Mouse (Mus musculus): Measurements from ENCODE around the gene Zdhhc11. TPM values are rescaled to one million over a fixed set of nuclear protein-coding genes. Genes with fewer than 3 reads are reported as not detected.
A peak's percentile ranks its signal among the peaks of the same experiment; 100 is the strongest.
"Not testable (repeated sequence)": the region's sequence is repeated elsewhere in the genome, so short reads cannot be mapped to it uniquely, and the experiment has no call there.

Zdhhc11 gene
- polyA plus RNA-seq, 1 experiment from 2014 or later: not detected

DNA sequence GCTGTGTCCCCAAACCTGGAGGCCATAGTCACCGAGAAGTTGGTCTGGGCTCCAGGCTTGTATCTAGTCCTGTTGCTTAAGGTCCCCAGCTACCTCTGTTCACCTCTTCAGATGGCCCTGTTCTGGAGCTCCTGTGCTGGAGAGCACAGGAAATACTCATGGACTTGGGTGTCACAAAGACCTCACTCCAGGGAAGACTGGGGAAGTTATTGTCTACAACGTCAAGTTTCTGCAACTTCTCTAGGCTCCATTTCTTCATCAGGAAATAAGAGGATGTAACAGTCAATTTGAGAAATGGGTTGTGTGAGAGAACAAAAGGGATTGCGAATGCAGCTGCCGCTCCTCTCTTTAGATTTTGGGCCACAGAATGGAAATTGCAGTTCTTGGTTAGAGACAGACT is 32.8 kb downstream of the Zdhhc11 start:
- no peaks in the 10 kb centered on the region for H3K9me3 ChIP-seq (replicated peaks; ENCODE audit: control insufficient read depth, low read length)
- no peak overlapping the region for H3K4me2 ChIP-seq (ENCODE audit: low read depth, low read length)
- no peak overlapping the region for H3K4me3 ChIP-seq (replicated peaks; ENCODE audit: low read length)
- ATAC-seq (ENCODE audit: insufficient read depth, low FRiP score): no peak
- no peaks in the 10 kb centered on the region for H3K36me3 ChIP-seq (ENCODE audit: control insufficient read depth, insufficient read depth, low read length)
- H3K27me3 ChIP-seq (ENCODE audit: control insufficient read depth, insufficient read depth, low read length): no peaks in the 10 kb centered on the region
- no peak overlapping the region for H3K9ac ChIP-seq (ENCODE audit: low read length)
- no peak overlapping the region for H3K27ac ChIP-seq (ENCODE audit: low read length)
- WGBS: 83% methylated on average over 4 of the region's 4 CpGs
- no peaks in the 10 kb centered on the region for H3K4me1 ChIP-seq (ENCODE audit: control insufficient read depth, insufficient read depth, low read length)

DNA sequence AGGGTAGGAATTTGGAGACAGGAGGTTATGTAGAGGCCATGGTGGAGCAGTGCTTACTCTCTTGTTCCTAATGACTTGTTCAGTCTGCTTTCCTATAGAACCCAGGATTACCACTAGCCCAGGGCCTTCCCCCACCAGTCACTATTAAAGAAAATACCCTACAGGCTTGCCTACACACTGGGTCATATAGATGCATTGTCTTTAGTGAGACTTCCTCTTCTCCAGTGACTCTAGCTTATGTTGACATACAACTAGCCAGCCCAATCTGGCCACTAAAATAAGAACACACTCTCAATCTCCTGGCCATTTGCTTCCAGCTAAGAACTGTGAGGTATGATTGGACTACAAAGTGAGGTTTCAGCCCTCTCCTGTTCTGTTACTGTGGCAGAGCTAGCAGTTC is 36.9 kb downstream of the Zdhhc11 start:
- H3K36me3 ChIP-seq (ENCODE audit: control insufficient read depth, insufficient read depth, low read length): no peaks in the 10 kb centered on the region
- no peak overlapping the region for H3K4me3 ChIP-seq (replicated peaks; ENCODE audit: low read length)
- 0 out of 2 replicates have a peak, but pooled peaks cover 2% of the 10 kb centered on the region for H3K27me3 ChIP-seq (ENCODE audit: control insufficient read depth, insufficient read depth, low read length)
- no peaks in the 10 kb centered on the region for H3K9me3 ChIP-seq (replicated peaks; ENCODE audit: control insufficient read depth, low read length)
- no peaks in the 10 kb centered on the region for H3K4me1 ChIP-seq (ENCODE audit: control insufficient read depth, insufficient read depth, low read length)
- no peak overlapping the region for H3K9ac ChIP-seq (ENCODE audit: low read length)
- no peak overlapping the region for H3K27ac ChIP-seq (ENCODE audit: low read length)
- no peak overlapping the region for H3K4me2 ChIP-seq (ENCODE audit: low read depth, low read length)
- no peak for ATAC-seq (ENCODE audit: insufficient read depth, low FRiP score)

- no peak overlapping the region for H3K27ac ChIP-seq (ENCODE audit: low read length)
- no peak overlapping the region for H3K4me3 ChIP-seq (replicated peaks; ENCODE audit: low read length)
- no peak for ATAC-seq (ENCODE audit: insufficient read depth, low FRiP score)
- H3K9me3 ChIP-seq (replicated peaks; ENCODE audit: control insufficient read depth, low read length): no peaks in the 10 kb centered on the region
- no peak overlapping the region for H3K4me2 ChIP-seq (ENCODE audit: low read depth, low read length)
- H3K36me3 ChIP-seq (ENCODE audit: control insufficient read depth, insufficient read depth, low read length): no peaks in the 10 kb centered on the region
- 78% methylated on average over 6 of the region's 6 CpGs for WGBS
- no peak overlapping the region for H3K9ac ChIP-seq (ENCODE audit: low read length)
- H3K27me3 ChIP-seq (ENCODE audit: control insufficient read depth, insufficient read depth, low read length): peaks cover 7% of the 10 kb centered on the region; the same call in 1 of the 2 replicates
- H3K4me1 ChIP-seq (ENCODE audit: control insufficient read depth, insufficient read depth, low read length): no peaks in the 10 kb centered on the region
Observed at GRCm38 (mm10) chr13:74000961-74001360, 37.3 kb downstream of the Zdhhc11 start.

GRCm38 (mm10) chr13:74001492-74001891 is 37.8 kb downstream of the Zdhhc11 start:
- H3K9me3 ChIP-seq (replicated peaks; ENCODE audit: control insufficient read depth, low read length): no peaks in the 10 kb centered on the region
- H3K4me1 ChIP-seq (ENCODE audit: control insufficient read depth, insufficient read depth, low read length): no peaks in the 10 kb centered on the region
- 50% methylated on average over 4 of the region's 4 CpGs for WGBS
- H3K27me3 ChIP-seq (ENCODE audit: control insufficient read depth, insufficient read depth, low read length): peaks cover 7% of the 10 kb centered on the region; the same call in 1 of the 2 replicates
- no peak overlapping the region for H3K27ac ChIP-seq (ENCODE audit: low read length)
- H3K36me3 ChIP-seq (ENCODE audit: control insufficient read depth, insufficient read depth, low read length): no peaks in the 10 kb centered on the region
- no peak for ATAC-seq (ENCODE audit: insufficient read depth, low FRiP score)
- no peak overlapping the region for H3K4me2 ChIP-seq (ENCODE audit: low read depth, low read length)
- no peak overlapping the region for H3K9ac ChIP-seq (ENCODE audit: low read length)
- no peak overlapping the region for H3K4me3 ChIP-seq (replicated peaks; ENCODE audit: low read length)

DNA sequence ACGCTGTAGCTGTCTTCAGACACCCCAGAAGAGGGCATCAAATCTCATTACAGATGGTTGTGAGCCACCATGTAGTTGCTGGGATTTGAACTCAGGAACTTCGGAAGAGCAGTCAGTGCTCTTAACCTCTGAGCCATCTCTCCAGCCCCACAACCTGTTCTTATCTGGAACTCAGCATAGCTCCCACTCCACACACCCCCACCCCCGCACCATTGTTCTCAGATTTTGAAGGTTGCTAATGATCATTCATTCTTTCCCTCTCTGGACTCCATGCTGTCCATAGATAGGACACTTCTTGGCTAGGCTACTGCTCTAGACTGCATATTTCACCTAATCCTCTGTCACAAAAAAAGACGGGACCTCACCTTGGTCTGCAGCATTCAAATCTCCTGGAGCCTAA is 43.2 kb downstream of the Zdhhc11 start:
- H3K9me3 ChIP-seq (replicated peaks; ENCODE audit: control insufficient read depth, low read length); H3K4me2 ChIP-seq (ENCODE audit: low read depth, low read length); H3K4me1 ChIP-seq (ENCODE audit: control insufficient read depth, insufficient read depth, low read length); ATAC-seq (ENCODE audit: insufficient read depth, low FRiP score); H3K4me3 ChIP-seq (replicated peaks; ENCODE audit: low read length); H3K36me3 ChIP-seq (ENCODE audit: control insufficient read depth, insufficient read depth, low read length); H3K9ac ChIP-seq (ENCODE audit: low read length); H3K27ac ChIP-seq (ENCODE audit: low read length): not testable (repeated sequence)
- WGBS: 86% methylated on average over 4 of the region's 4 CpGs
- H3K27me3 ChIP-seq (ENCODE audit: control insufficient read depth, insufficient read depth, low read length): peaks cover 24% of the 10 kb centered on the region

DNA sequence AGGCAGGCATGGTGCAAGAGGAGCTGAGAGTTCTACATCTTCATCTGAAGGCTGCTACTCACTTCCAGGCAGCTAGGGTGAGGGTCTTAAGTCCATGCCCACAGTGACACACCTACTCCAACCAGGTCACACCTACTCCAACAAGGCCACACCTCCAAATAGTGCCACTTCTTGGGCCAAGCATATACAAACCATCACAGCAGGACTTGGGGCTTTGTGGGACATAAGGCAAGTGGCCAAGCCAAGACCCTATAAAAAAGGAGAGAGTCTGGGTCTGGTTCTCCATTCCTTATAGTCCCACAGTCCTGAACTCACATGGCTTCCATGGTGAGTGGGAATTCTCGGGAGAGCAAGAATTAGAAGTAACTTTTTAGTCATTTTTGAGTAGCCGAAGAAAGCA is 44.6 kb downstream of the Zdhhc11 start:
- Histone ChIP-seq H3K4me2 (ENCODE audit: low read depth, low read length) (peak overlapping the region; percentile 99; the same call in 1 of the 2 replicates), H3K27me3 (ENCODE audit: control insufficient read depth, insufficient read depth, low read length) (peaks cover 24% of the 10 kb centered on the region), H3K4me3 (replicated peaks; ENCODE audit: low read length) (peak overlapping the region; percentile 63)
- not testable (repeated sequence) for H3K27ac ChIP-seq (ENCODE audit: low read length); ATAC-seq (ENCODE audit: insufficient read depth, low FRiP score); H3K9me3 ChIP-seq (replicated peaks; ENCODE audit: control insufficient read depth, low read length); H3K36me3 ChIP-seq (ENCODE audit: control insufficient read depth, insufficient read depth, low read length); H3K4me1 ChIP-seq (ENCODE audit: control insufficient read depth, insufficient read depth, low read length); H3K9ac ChIP-seq (ENCODE audit: low read length)
- 75% methylated on average over 2 of the region's 2 CpGs for WGBS

GRCm38 (mm10) chr13:74008948-74009718 is 45.5 kb downstream of the Zdhhc11 start, which contains the start of gene Tppp:
Gene Tppp, plus strand, starts transcription at chr13:74009407.
- H3K27ac ChIP-seq (ENCODE audit: low read length): peak within 1 kb of the TSS; percentile 42; the same call in 1 of the 2 replicates

GRCm38 (mm10) chr13:74009791-74010614 is 46.4 kb downstream of the Zdhhc11 start:
- Histone ChIP-seq H3K27me3 (ENCODE audit: control insufficient read depth, insufficient read depth, low read length) (peaks cover 24% of the 10 kb centered on the region), H3K4me1 (ENCODE audit: control insufficient read depth, insufficient read depth, low read length) (no peaks in the 10 kb centered on the region), H3K27ac (ENCODE audit: low read length) (peak overlapping the region; percentile 1; the same call in 1 of the 2 replicates), H3K9ac (ENCODE audit: low read length) (peak overlapping the region; percentile 70), H3K9me3 (replicated peaks; ENCODE audit: control insufficient read depth, low read length) (no peaks in the 10 kb centered on the region), H3K36me3 (ENCODE audit: control insufficient read depth, insufficient read depth, low read length) (no peaks in the 10 kb centered on the region), H3K4me3 (replicated peaks; ENCODE audit: low read length) (peak overlapping the region; percentile 63), H3K4me2 (ENCODE audit: low read depth, low read length) (peak overlapping the region; percentile 99)
- 1% methylated on average over 55 of the region's 55 CpGs for WGBS
- ATAC-seq (ENCODE audit: insufficient read depth, low FRiP score): no peak

More at GRCm38 (mm10) chr13:74008948-74009718, 45.5 kb downstream of the Zdhhc11 start, which contains the start of gene Tppp:
- Histone ChIP-seq H3K4me3 (replicated peaks; ENCODE audit: low read length) (peak within 1 kb of the TSS; percentile 63), H3K9ac (ENCODE audit: low read length) (peak within 1 kb of the TSS; percentile 74), H3K36me3 (ENCODE audit: control insufficient read depth, insufficient read depth, low read length) (no peaks in the 10 kb centered on the region), H3K9me3 (replicated peaks; ENCODE audit: control insufficient read depth, low read length) (no peaks in the 10 kb centered on the region), H3K27me3 (ENCODE audit: control insufficient read depth, insufficient read depth, low read length) (peaks cover 24% of the 10 kb centered on the region), H3K4me2 (ENCODE audit: low read depth, low read length) (peak within 1 kb of the TSS; percentile 99), H3K4me1 (ENCODE audit: control insufficient read depth, insufficient read depth, low read length) (no peaks in the 10 kb centered on the region)
- ATAC-seq (ENCODE audit: insufficient read depth, low FRiP score): peak; percentile 97
- under 1% methylated on average over 52 of the region's 56 CpGs for WGBS

GRCm38 (mm10) chr13:74010678-74011077 is 47.0 kb downstream of the Zdhhc11 start:
- Histone ChIP-seq H3K4me1 (ENCODE audit: control insufficient read depth, insufficient read depth, low read length) (no peaks in the 10 kb centered on the region), H3K27ac (ENCODE audit: low read length) (no peak overlapping the region), H3K36me3 (ENCODE audit: control insufficient read depth, insufficient read depth, low read length) (no peaks in the 10 kb centered on the region), H3K4me2 (ENCODE audit: low read depth, low read length) (peak overlapping the region; percentile 99), H3K4me3 (replicated peaks; ENCODE audit: low read length) (peak overlapping the region; percentile 63), H3K27me3 (ENCODE audit: control insufficient read depth, insufficient read depth, low read length) (peaks cover 20% of the 10 kb centered on the region), H3K9me3 (replicated peaks; ENCODE audit: control insufficient read depth, low read length) (no peaks in the 10 kb centered on the region), H3K9ac (ENCODE audit: low read length) (peak overlapping the region; percentile 70)
- 19% methylated on average over 3 of the region's 3 CpGs for WGBS
- ATAC-seq (ENCODE audit: insufficient read depth, low FRiP score): no peak

All from stomach, embryonic 16.5 days (tissue).